Comparison of ENCODE assay signal across 8 mouse cellular contexts in the genomic region with DNA sequence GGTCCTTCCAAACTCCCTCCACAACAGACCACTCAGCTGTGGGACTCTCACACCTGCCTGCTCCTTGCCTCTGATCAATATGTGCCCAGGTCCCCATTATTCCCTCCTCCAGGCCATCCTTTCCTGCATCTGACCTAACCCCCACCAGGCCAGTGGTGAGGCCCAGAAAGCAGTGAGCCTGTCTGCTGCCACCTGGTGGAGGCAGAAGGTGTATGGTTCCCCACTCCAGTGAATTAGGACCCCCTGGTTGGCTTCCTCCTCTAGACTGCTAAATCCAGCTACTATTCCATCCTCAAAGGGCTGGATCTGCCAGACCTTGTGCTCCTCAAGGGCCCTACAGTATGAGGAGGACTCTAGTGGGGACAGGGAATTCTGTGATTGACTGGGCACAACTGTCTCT.
A peak's percentile ranks its signal among the peaks of the same experiment; 100 is the strongest.
DNase-seq lines count a peak whose midpoint lies in the region; ATAC-seq lines count a peak whose summit lies in the region.

No protein-coding gene starts in this region.

- no peak overlapping the region for H3K4me3 ChIP-seq in neural tube, embryonic 15.5 days (replicated peaks)
- no peak overlapping the region for H3K4me3 ChIP-seq in embryonic facial prominence, embryonic 11.5 days (ENCODE audit: low read depth, low read length)
- no peak overlapping the region for H3K4me3 ChIP-seq in hindbrain, embryonic 14.5 days (replicated peaks; ENCODE audit: low read length)
- no peak overlapping the region for H3K4me3 ChIP-seq in liver, embryonic 11.5 days (ENCODE audit: low read depth, low read length)
- H3K4me3 ChIP-seq in neural tube, embryonic 13.5 days, result no peak overlapping the region

- H3K27ac ChIP-seq in neural tube, embryonic 15.5 days (replicated peaks), result no peak overlapping the region
- H3K27ac ChIP-seq in embryonic facial prominence, embryonic 11.5 days (replicated peaks; ENCODE audit: low read depth, low read length), result no peak overlapping the region
- no peak overlapping the region for H3K27ac ChIP-seq in hindbrain, embryonic 14.5 days
- H3K27ac ChIP-seq in liver, embryonic 11.5 days (ENCODE audit: low read depth, low read length), result no peak overlapping the region
- no peak overlapping the region for H3K27ac ChIP-seq in neural tube, embryonic 13.5 days (replicated peaks)

- no peaks in the 10 kb centered on the region for H3K27me3 ChIP-seq in neural tube, embryonic 15.5 days (replicated peaks)
- no peaks in the 10 kb centered on the region for H3K27me3 ChIP-seq in embryonic facial prominence, embryonic 11.5 days (ENCODE audit: control insufficient read depth, insufficient read depth, low read length)
- H3K27me3 ChIP-seq in hindbrain, embryonic 14.5 days (ENCODE audit: control insufficient read depth, insufficient read depth, low read length), result no peaks in the 10 kb centered on the region
- no peaks in the 10 kb centered on the region for H3K27me3 ChIP-seq in liver, embryonic 11.5 days (replicated peaks; ENCODE audit: control insufficient read depth, insufficient read depth, low read length)
- H3K27me3 ChIP-seq in neural tube, embryonic 13.5 days, result no peaks in the 10 kb centered on the region

- peaks cover 31% of the 10 kb centered on the region for H3K4me1 ChIP-seq in neural tube, embryonic 15.5 days
- H3K4me1 ChIP-seq in embryonic facial prominence, embryonic 11.5 days (ENCODE audit: control insufficient read depth, insufficient read depth, low read length), result no peaks in the 10 kb centered on the region
- peaks cover 14% of the 10 kb centered on the region; the same call in 1 of the 2 replicates for H3K4me1 ChIP-seq in hindbrain, embryonic 14.5 days (replicated peaks; ENCODE audit: control insufficient read depth, insufficient read depth, low read length)
- H3K4me1 ChIP-seq in liver, embryonic 11.5 days (replicated peaks; ENCODE audit: control insufficient read depth, insufficient read depth, low read length), result no peaks in the 10 kb centered on the region
- peaks cover 28% of the 10 kb centered on the region for H3K4me1 ChIP-seq in neural tube, embryonic 13.5 days (replicated peaks)

- DNase-seq in neural tube, embryonic 10.5 days (ENCODE audit: extremely low spot score, low spot score), result peak; percentile 58
- peak; percentile 39 to 79 for DNase-seq in adrenal gland, adult (ENCODE audit: inconsistent age in 2 of 2, low spot score in 1 of 2)
- DNase-seq in embryonic facial prominence, embryonic 11.5 days (ENCODE audit: low spot score), result peak; percentile 70
- DNase-seq in hindbrain, embryonic 14.5 days (ENCODE audit: low spot score), result peak; percentile 69
- DNase-seq in liver, embryonic 11.5 days (ENCODE audit: low spot score), result peak; percentile 36

- no peak for ATAC-seq in neural tube, embryonic 15.5 days (ENCODE audit: low FRiP score)
- no peak for ATAC-seq in embryonic facial prominence, embryonic 11.5 days (replicated peaks; ENCODE audit: insufficient number of reproducible peaks, low FRiP score, low TSS enrichment, low read depth)
- ATAC-seq in hindbrain, embryonic 14.5 days (ENCODE audit: low FRiP score), result no peak; the same call in 1 of the 2 replicates
- ATAC-seq in liver, embryonic 11.5 days (replicated peaks; ENCODE audit: low FRiP score), result no peak
- ATAC-seq in neural tube, embryonic 13.5 days (ENCODE audit: low read depth), result peak; percentile 23; the same call in 1 of the 2 replicates
- ATAC-seq in monocyte, adult 5-6 weeks (replicated peaks; ENCODE audit: insufficient number of reproducible peaks, low FRiP score, low TSS enrichment, poor library complexity, severe bottlenecking), result no peak

- no peak overlapping the region for H3K4me2 ChIP-seq in neural tube, embryonic 15.5 days
- H3K4me2 ChIP-seq in embryonic facial prominence, embryonic 11.5 days (ENCODE audit: low read depth, low read length), result no peak overlapping the region
- no peak overlapping the region for H3K4me2 ChIP-seq in hindbrain, embryonic 14.5 days (replicated peaks)
- no peak overlapping the region for H3K4me2 ChIP-seq in liver, embryonic 11.5 days
- H3K4me2 ChIP-seq in neural tube, embryonic 13.5 days, result no peak overlapping the region

- H3K36me3 ChIP-seq in neural tube, embryonic 15.5 days, result no peaks in the 10 kb centered on the region
- H3K36me3 ChIP-seq in embryonic facial prominence, embryonic 11.5 days (replicated peaks; ENCODE audit: control insufficient read depth, insufficient read depth, low read depth, low read length), result no peaks in the 10 kb centered on the region
- no peaks in the 10 kb centered on the region for H3K36me3 ChIP-seq in hindbrain, embryonic 14.5 days (replicated peaks; ENCODE audit: control insufficient read depth, insufficient read depth)
- no peaks in the 10 kb centered on the region for H3K36me3 ChIP-seq in liver, embryonic 11.5 days (ENCODE audit: control insufficient read depth, insufficient read depth, low read length)
- H3K36me3 ChIP-seq in neural tube, embryonic 13.5 days, result no peaks in the 10 kb centered on the region

- H3K9ac ChIP-seq in neural tube, embryonic 15.5 days (replicated peaks), result no peak overlapping the region
- no peak overlapping the region for H3K9ac ChIP-seq in embryonic facial prominence, embryonic 11.5 days (replicated peaks; ENCODE audit: low read length)
- H3K9ac ChIP-seq in hindbrain, embryonic 14.5 days, result no peak overlapping the region
- H3K9ac ChIP-seq in liver, embryonic 11.5 days (ENCODE audit: low read depth, low read length), result no peak overlapping the region
- no peak overlapping the region for H3K9ac ChIP-seq in neural tube, embryonic 13.5 days

- H3K9me3 ChIP-seq in neural tube, embryonic 15.5 days (replicated peaks), result no peaks in the 10 kb centered on the region
- no peaks in the 10 kb centered on the region for H3K9me3 ChIP-seq in embryonic facial prominence, embryonic 11.5 days (replicated peaks; ENCODE audit: control insufficient read depth, low read length)
- H3K9me3 ChIP-seq in hindbrain, embryonic 14.5 days (ENCODE audit: control insufficient read depth, low read length), result no peaks in the 10 kb centered on the region
- H3K9me3 ChIP-seq in liver, embryonic 11.5 days (ENCODE audit: control insufficient read depth, low read length), result no peaks in the 10 kb centered on the region
- H3K9me3 ChIP-seq in neural tube, embryonic 13.5 days, result no peaks in the 10 kb centered on the region
